Mouse (Mus musculus) heart, postnatal 0 days (tissue): ENCODE measurements around the gene Git1.

Experiments
- CTCF ChIP-seq: IDR thresholded peaks from 2 replicates; pipeline ENCODE4 v1.5.1; 2016; ENCODE audit warnings: antibody characterized with exemption, control low read depth, low read depth
- EP300 ChIP-seq: IDR thresholded peaks from 2 replicates; pipeline ENCODE4 v1.6.1; 2016; ENCODE audit warnings: antibody characterized with exemption, low read depth

DNA sequence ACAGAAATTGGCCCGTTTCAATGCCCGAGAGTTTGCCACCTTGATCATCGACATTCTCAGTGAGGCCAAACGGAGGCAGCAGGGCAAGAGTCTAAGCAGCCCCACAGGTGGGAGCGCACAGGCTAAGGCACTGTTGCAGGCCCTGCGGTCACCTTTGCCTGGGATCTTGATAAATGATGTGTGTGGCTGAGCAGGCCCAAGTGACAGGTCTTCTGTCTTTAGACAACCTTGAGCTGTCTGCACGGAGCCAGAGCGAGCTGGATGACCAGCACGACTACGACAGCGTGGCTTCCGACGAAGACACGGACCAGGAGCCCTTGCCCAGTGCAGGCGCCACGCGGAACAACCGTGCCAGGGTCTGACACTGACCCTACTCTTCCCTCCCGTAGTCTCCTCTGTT, 11.0 kb downstream of the Git1 start:
- TF ChIP-seq CTCF (no peak), EP300 (no peak)
